ENCODE assay signal across 19 mouse cellular contexts in genomic region chr14:59648611-59649010, GRCm38 (mm10). TPM values are rescaled to one million over a fixed set of nuclear protein-coding genes. Genes with fewer than 3 reads are reported as not detected.
"Had no signal": no experiment of that assay in that cellular context is flagged by ENCODE, and none has a peak within 500 bp of the region (broad histone marks: within the 10 kb centered on the region; RNA-seq: fewer than 3 reads in every experiment).

No protein-coding gene starts in this region.

- H3K4me2 ChIP-seq: limb, embryonic 12.5 days; limb, embryonic 15.5 days; liver, embryonic 11.5 days; lung, embryonic 14.5 days; midbrain, embryonic 12.5 days; midbrain, embryonic 15.5 days; neural tube, embryonic 12.5 days; neural tube, embryonic 15.5 days had no signal

- H3K4me1 ChIP-seq: midbrain, embryonic 12.5 days; midbrain, embryonic 15.5 days; neural tube, embryonic 12.5 days had no signal

- H3K4me3 ChIP-seq: limb, embryonic 12.5 days; limb, embryonic 15.5 days; midbrain, embryonic 12.5 days; midbrain, embryonic 15.5 days; neural tube, embryonic 12.5 days; neural tube, embryonic 15.5 days had no signal

- H3K9ac ChIP-seq: limb, embryonic 12.5 days; limb, embryonic 15.5 days; liver, embryonic 14.5 days; liver, postnatal 0 days; lung, embryonic 14.5 days; midbrain, embryonic 12.5 days; midbrain, embryonic 15.5 days; neural tube, embryonic 12.5 days; neural tube, embryonic 15.5 days had no signal

- H3K27me3 ChIP-seq: limb, embryonic 12.5 days; limb, embryonic 15.5 days; midbrain, embryonic 12.5 days; midbrain, embryonic 15.5 days; neural tube, embryonic 12.5 days; neural tube, embryonic 15.5 days had no signal

- H3K36me3 ChIP-seq: limb, embryonic 12.5 days; limb, embryonic 15.5 days; midbrain, embryonic 12.5 days; midbrain, embryonic 15.5 days; neural tube, embryonic 12.5 days had no signal

- ATAC-seq: liver, postnatal 0 days; lung, postnatal 0 days; midbrain, embryonic 15.5 days had no signal

- DNase-seq: kidney, postnatal 14 days; kidney, postnatal 4 days; liver, postnatal 0 days; lung, embryonic 14.5 days; right cerebral cortex, adult 18-20 months; right cerebral cortex, postnatal 14 days; right cerebral cortex, postnatal 4 days; thymus, postnatal 25 days had no signal

- H3K9me3 ChIP-seq: limb, embryonic 12.5 days; limb, embryonic 15.5 days; midbrain, embryonic 12.5 days; midbrain, embryonic 15.5 days; neural tube, embryonic 12.5 days; neural tube, embryonic 15.5 days had no signal

- H3K27ac ChIP-seq: limb, embryonic 15.5 days; liver, embryonic 14.5 days; macrophage; midbrain, embryonic 12.5 days; midbrain, embryonic 15.5 days; neural tube, embryonic 12.5 days; neural tube, embryonic 15.5 days; stomach, postnatal 0 days had no signal

RNA-seq across cellular contexts. Expression of gene Shisa2, which starts 23.5 kb away (rescaled TPM):
- polyA plus RNA-seq: macrophage had no signal
